Mouse (Mus musculus) hematopoietic stem cell, adult 5-6 weeks (primary cell): ENCODE measurements around the gene Skap1. TPM values are rescaled to one million over a fixed set of nuclear protein-coding genes. Genes with fewer than 3 reads are reported as not detected.
A peak's percentile ranks its signal among the peaks of the same experiment; 100 is the strongest.

Source experiments
- ATAC-seq, 2 experiments: fragments of 125-278 bp in 1 of 2; replicated peaks in 1 of 2; 2 replicates each; pipeline ENCODE4 v1.8.0; 2016 to 2017; ENCODE audit warnings: inconsistent platforms in 2 of 2, mild to moderate bottlenecking in 2 of 2, moderate number of reproducible peaks in 2 of 2, low read depth in 1 of 2, moderate TSS enrichment in 1 of 2; ENCODE audit not compliant: low FRiP score in 2 of 2, poor library complexity in 2 of 2, severe bottlenecking in 2 of 2, insufficient read depth in 1 of 2, low TSS enrichment in 1 of 2
- total RNA-seq: library from RNA; stranded (forward); fragments of 172-1452, 232-1000 nt; gene quantifications from 2 replicates; pipeline ENCODE4 v1.2.3, GENCODE M21; 2017

Gene Skap1
- total RNA-seq, 1 experiment from 2014 or later = 2.4 TPM

GRCm38 (mm10) chr11:96642173-96643140, 178.1 kb downstream of the Skap1 start:
- ATAC-seq = peak; percentile 69 to 86

GRCm38 (mm10) chr11:96644969-96645368, 180.6 kb downstream of the Skap1 start:
- ATAC-seq = no peak

GRCm38 (mm10) chr11:96645538-96646037, 181.2 kb downstream of the Skap1 start:
- ATAC-seq = no peak

GRCm38 (mm10) chr11:96651848-96652247, 187.5 kb downstream of the Skap1 start:
- ATAC-seq = no peak

- ATAC-seq = peak; percentile 46 to 84; a peak in 2 of 4 replicates
These were observed 189.5 kb downstream of the Skap1 start for GRCm38 (mm10) chr11:96653867-96654266.

GRCm38 (mm10) chr11:96658420-96658819, 194.0 kb downstream of the Skap1 start:
- no peak for ATAC-seq

GRCm38 (mm10) chr11:96666924-96667323, 202.5 kb downstream of the Skap1 start:
- peak; percentile 59 to 74 for ATAC-seq

- no peak for ATAC-seq
These were observed 204.0 kb downstream of the Skap1 start for GRCm38 (mm10) chr11:96668367-96668766.

- peak; percentile 86 to 87 for ATAC-seq
These were observed 209.4 kb downstream of the Skap1 start for GRCm38 (mm10) chr11:96673792-96674191.

- no peak for ATAC-seq
These were observed 210.5 kb downstream of the Skap1 start for GRCm38 (mm10) chr11:96674786-96675365.

GRCm38 (mm10) chr11:96678026-96678425, 213.6 kb downstream of the Skap1 start:
- no peak for ATAC-seq

- no peak for ATAC-seq
These were observed 214.6 kb downstream of the Skap1 start for GRCm38 (mm10) chr11:96679026-96679425.

- ATAC-seq = no peak
These were observed 221.0 kb downstream of the Skap1 start for GRCm38 (mm10) chr11:96685381-96685780.

GRCm38 (mm10) chr11:96686713-96687280, 222.4 kb downstream of the Skap1 start:
- ATAC-seq = no peak

GRCm38 (mm10) chr11:96692250-96692649, 227.9 kb downstream of the Skap1 start:
- no peak for ATAC-seq

- ATAC-seq = no peak
These were observed 229.0 kb downstream of the Skap1 start for GRCm38 (mm10) chr11:96693360-96693759.

- ATAC-seq = no peak
These were observed 230.4 kb downstream of the Skap1 start for GRCm38 (mm10) chr11:96694774-96695173.

GRCm38 (mm10) chr11:96696168-96696727, 231.9 kb downstream of the Skap1 start:
- no peak for ATAC-seq
